Mouse (Mus musculus) thymus, adult 2 months (tissue): ENCODE data around the gene Mb21d2.

Experiments
- CTCF ChIP-seq: fragments of 200-500 bp; IDR thresholded peaks from 2 replicates; pipeline ENCODE4 v1.5.1; 2012; ENCODE audit warnings: mild to moderate bottlenecking, control low read depth, low read length, moderate library complexity, borderline replicate concordance; ENCODE audit not compliant: control insufficient read depth, poor library complexity, insufficient read depth; ENCODE audit errors: extremely low read depth
- POLR2A ChIP-seq: fragments of 200-500 bp; IDR thresholded peaks from 2 replicates; pipeline ENCODE4 v1.6.1; 2012; ENCODE audit warnings: mild to moderate bottlenecking, low read length, control low read depth, moderate library complexity; ENCODE audit not compliant: control insufficient read depth, poor library complexity, insufficient read depth; ENCODE audit errors: extremely low read depth

GRCm38 (mm10) chr16:28914709-28915108, 14.8 kb downstream of the Mb21d2 start:
- TF ChIP-seq CTCF, result no peak
- no peak for TF ChIP-seq POLR2A
